Mouse (Mus musculus): Measurements from ENCODE around the gene Kcnmb1.

The Kcnmb1 gene

DNA sequence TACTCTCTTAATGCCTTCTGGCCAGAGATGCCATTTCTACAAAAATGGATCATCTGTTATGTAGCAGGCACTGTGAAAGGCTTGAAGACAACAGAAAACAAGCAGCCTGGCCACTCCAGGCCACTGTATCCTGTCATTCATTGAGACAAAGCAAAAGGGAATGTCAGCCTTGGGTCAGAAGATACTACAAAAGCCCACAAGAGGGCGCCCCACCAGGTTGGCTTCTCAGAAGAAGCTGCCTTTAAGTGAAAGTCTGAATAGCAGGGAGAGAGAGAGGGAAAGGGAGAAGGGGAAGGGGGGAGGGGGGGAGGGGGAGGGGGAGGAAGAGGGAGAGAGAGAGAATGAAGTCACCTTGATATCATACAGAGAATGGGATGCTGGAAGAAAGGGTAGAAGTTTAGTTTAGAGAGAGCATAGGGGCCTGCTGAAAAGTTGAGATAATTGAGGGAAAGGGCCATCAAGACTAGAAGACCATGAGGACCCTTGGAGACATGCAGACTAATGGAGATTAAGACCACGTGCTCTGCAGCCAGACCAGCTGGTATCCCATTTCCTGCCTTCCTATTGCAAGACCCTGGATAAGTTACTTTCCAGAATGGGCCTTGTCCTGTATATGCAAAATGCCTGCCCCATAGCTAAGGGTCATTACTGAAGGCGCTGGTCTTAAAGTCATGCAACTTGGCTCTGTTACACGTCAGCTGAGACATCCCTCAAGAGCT lies 18.6 kb upstream of the Kcnmb1 start:
- no peak for DNase-seq (ENCODE audit: extremely low spot score)

DNA sequence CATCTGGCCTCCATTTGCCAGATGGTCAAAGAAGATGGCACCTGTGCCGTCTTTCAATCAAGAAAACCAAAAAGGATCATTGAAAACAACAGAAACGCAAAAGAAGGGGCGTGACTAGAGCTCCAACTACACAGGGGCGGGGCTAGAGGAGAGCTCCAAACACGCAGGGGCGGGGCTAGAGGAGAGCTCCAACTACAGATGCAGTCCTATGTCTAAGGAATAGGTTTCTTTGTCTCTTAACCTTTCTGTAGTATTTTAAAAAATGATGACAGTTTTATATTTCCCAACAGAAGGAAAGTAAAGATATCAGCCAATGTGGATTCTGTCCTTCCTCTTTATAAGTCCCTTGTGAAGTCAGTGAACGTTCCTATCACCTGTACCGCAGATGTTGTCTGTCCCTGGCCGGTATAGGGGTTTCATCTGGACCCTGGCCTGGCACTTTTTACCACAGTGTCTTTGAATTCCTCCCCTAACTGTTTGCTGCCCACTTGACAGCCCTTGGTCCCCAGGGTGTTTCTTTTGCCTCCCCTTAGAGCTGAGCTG lies 18.0 kb upstream of the Kcnmb1 start:
- no peak for DNase-seq (ENCODE audit: extremely low spot score)

DNA sequence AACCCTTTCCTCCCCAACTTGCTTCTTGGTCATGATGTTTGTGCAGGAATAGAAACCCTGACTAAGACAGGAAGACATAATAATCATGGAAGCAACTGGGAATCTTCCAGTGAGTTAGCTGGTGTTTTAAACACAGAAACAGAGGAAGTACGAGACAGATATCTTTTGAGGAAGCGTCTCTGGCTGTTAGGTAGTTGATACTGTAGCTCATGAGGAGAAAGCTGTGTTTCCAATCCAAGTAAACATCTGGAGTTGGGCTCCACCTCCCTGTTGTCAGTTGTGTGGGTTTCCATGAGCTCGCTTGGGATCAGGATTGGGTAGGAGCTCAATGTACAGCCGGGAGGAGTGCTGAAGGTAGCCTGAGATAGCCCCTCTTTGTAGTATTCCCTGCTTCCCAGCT lies 16.3 kb upstream of the Kcnmb1 start:
- no peak for DNase-seq (ENCODE audit: extremely low spot score)

DNA sequence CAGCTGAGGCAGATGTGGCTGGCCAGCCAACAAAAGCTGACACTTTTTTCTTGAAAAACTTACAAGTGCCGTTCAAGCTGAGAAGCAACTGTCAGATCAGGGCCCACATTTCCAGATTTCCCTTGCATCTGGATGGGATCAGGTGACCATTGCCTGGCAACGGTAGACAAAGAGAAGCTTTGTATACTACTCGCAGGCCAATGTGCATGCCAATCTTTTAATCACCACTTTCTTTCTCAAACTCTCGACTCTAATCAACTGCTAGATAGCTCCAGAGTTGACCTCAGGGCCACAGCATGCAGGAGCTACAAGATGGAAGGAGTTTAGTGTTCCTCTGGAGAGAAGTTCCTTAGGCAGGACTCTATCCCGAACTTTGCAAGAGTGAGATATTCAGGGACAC lies 11.7 kb upstream of the Kcnmb1 start:
- DNase-seq (ENCODE audit: extremely low spot score): no peak

DNA sequence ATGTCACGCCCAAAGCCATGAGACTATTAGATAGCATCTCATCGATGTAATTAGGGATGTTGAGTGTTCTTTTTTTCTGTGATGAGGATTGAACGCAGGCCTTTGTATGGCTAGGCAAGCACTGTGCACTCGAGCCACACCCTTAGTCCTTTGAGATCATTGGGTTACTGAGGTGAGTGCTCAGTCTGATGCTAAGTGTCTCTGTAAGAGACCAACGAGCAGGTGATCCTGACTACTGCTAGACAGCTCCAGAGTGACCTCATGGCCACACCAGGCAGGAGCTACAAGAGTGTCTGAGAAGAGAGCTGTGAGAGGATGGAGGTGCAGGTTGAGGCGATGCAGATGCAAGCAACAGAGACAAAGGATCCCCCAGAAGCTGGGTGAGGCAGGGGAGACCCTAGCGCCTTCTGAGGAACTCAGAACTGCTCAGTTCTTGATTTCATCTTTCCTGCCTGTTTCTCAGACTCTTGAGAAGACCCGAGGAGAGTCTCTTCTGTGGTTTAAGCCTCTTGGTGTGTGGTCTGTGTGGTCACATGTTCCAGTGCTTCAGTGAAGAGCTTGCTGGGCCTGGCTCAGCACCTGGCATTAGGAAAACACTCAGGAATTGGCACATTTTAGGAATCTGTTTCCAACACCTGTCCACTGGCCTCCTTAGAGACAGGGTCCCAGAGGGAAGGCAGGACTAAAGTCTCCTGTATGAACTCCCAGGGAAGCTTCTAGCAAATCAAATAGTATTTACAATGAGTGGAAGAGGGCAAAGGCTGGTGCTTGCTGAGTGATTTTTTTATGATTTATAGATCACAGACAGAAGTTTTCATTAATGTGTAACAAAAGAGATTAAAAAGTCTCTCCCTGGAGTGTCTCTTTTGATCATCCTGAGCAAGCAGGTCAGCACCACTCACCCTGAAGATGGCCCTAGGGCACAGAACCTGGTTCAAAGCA lies 10.9 kb upstream of the Kcnmb1 start:
- no peak for DNase-seq (ENCODE audit: extremely low spot score)

DNA sequence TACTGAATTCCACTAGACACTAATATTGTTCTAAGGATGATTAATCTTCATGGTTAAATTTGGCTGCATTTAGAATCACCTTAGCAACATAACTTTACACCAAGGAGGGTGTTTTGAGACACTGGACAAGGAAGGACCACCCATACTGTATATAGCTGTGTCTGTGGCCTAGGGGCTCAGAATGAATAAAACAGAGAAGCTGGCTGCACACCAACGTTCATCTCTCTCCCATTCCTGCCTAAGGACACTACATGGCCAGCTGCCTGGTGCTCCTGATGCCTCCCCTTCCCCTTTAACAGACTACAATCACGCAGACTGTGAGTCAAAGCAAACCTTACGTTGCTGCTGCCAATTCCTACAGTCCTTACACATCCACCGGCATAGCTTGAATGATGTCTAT lies 6.8 kb upstream of the Kcnmb1 start:
- no peak for DNase-seq (ENCODE audit: extremely low spot score)

DNA sequence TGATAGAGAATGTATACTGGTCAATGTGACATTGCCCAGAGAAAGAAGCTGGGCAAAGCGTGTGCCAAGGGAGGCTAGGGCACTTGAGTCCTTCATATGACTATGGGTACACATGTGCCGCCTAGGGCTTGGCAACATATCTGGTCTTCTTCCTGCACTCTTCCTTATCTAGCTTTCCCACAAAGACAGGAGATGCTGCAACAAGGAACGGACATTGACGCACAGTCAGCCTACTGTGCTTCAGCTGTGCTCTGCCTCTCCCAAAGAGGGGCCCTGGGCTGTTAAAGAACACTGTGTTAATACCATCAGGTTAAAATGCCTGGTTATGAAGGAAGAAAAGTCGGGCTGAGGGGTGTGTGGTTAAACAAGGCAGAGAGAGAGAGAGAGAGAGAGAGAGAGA lies 6.2 kb upstream of the Kcnmb1 start:
- DNase-seq (ENCODE audit: extremely low spot score): no peak

DNA sequence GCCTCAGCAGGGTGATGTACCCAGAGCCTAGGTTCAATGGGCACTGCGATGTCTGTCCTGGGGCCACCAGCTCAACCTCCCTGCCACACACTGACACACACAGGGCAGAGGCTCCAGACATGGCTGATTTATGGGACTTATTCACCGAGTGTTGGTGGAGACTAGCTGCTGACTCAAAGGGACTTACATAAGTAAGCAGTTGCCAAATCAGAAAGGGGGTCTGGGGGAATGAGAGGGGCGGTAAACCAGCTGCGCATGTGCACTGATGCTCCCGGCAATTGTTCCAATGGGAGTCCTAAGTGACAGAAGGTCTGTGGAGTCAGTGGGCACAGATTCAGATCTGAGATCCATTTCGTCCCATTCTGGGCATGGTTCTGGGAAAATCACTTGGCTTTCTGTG lies 5.2 kb upstream of the Kcnmb1 start:
- no peak for DNase-seq (ENCODE audit: extremely low spot score)

DNA sequence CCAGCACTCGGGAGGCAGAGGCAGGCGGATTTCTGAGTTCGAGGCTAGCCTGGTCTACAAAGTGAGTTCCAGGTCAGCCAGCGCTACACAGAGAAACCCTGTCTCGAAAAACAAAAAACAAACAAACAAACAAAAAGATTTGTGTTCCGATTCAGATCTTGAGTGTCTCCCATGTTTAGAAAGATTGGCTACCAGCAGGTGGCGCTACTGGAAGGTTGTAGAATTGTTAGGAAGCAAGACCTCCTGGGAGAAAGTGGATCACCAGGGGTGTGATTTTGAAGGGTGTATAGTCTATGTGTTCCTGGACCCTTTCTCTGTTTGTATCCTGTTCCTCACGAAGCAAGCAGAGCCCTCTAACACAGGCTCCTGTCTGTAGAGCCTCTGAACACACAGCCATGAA lies 4.1 kb upstream of the Kcnmb1 start:
- no peak for DNase-seq (ENCODE audit: extremely low spot score)

DNA sequence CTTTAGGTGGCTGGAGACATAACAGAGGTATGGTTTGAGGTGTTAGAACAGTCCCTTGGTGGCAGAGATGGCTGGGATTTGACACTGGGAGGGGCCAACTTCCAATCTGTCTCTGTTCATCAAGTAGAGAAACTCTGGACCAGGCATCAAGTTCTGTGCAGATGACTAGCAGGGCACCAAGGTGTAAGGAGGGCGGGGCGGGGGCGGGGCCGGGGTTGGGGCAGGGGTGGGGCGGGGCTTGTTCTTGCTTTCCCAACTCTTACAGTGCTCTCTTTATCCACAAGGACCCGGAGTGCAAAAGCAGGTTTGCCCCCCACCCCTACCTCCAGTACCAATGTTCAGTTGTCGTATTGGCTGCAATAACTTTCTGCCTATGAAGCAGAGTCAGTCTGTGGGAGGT lies 635 bp upstream of the Kcnmb1 start:
- no peak for DNase-seq (ENCODE audit: extremely low spot score)

DNA sequence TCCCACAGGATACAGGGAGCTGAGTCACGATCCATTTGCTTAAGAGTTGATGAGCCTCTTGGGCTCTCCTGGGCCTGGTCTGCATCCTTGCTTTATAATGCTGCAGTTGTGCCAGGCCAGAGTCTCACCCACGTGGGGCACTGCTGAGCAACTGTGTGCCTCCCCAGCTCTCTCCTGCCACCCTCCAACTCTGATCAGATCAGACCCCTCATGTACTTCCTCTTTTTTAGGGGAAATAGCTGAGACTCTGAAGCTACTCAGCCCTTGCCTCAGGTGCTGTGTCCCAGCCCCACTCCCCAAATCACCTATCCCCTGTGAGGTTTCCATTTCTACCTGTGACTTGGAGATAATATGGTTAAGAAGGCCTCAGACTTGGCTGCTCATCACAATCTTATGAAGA lies 2.6 kb downstream of the Kcnmb1 start:
- DNase-seq (ENCODE audit: extremely low spot score): no peak

DNA sequence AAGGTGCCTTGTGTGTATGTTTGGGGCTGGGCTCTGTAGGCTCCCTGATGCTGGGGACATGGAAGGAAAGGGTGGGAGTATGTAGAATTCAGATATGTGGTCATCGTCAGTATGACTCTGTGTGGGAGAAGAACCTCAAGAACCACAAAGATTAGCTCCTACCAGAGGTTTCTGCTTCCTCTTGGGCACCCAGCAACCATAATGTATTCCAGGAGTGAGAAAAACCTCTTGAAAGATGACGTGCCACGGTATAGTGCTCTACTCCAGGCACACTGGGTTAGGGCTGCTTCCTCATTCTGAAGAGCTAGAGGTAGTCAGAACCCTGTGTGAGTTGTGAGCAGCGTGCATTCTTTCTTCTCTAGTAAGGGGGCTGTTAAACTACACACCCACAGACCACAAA lies 4.9 kb downstream of the Kcnmb1 start:
- no peak for DNase-seq (ENCODE audit: extremely low spot score)

DNA sequence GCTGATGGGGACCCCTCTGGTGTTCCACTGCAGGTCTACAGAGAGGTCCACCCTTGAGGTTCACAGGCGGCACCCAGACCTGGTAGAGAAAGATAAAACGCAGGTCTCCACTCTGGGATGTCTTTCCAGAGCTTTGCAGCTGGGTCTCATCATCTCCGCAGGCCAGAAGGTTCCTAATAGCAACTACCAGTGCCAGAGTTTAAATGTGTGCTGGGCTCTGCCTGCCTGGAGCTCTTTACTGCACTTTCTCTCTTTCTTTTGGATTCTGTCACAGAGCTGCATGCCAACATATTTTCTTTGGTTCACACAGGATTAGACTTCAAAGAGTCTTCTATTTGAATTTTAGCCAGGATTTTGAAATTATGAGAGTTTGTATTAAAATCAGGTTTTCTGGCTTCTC lies 6.4 kb downstream of the Kcnmb1 start:
- DNase-seq (ENCODE audit: extremely low spot score): no peak

DNA sequence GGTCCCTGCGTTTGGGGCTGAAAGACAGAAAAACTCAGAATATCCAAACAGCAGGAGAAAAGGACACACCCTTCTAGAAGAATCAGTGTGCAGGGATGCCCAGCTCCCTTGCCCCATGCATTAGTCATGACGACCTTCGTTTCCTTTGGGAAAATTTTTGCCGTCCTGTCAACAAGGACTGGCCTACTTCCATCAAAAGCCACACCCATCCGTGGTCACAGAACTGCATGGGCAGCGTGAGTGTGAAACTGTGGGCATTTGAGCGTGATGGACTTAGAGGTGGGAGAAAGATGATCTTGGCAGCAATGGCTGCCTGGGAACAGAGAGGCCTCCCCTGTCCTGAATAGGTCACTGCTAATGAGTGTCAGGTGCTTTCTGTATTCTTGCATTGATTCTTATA lies 9.3 kb downstream of the Kcnmb1 start:
- DNase-seq (ENCODE audit: extremely low spot score): no peak

DNA sequence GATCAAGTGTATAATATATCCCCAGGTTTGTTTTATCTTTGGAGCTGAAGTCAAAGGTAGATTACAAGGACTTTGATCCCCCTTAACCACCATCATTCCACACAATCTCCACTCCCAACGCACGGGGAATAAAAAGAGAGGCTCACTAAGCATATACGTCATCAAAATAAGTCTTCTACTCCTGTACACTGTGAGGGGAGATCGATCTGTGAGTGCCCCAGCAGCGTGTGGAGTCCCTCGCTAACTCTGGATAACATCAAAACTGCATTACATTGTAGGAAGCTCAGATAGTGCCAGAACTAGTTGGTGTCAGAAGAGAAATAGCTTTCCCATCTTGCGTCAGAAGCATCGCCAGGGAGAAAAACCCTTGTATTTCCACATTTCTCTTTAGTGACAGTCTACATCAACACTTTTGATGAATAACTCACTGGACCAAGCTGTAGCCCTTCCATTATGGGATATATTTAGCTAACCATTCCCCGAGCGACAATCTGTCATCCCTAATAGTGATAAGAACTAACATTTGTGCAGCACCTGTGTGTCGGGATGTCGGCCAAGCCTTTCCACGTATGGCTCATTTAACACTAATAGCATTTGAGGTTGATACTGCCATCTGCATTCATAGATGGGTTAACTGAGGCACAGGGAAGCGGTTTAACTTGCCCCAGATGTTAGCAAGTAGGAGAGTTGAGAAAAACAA lies 11.7 kb downstream of the Kcnmb1 start:
- DNase-seq (ENCODE audit: extremely low spot score): no peak

DNA sequence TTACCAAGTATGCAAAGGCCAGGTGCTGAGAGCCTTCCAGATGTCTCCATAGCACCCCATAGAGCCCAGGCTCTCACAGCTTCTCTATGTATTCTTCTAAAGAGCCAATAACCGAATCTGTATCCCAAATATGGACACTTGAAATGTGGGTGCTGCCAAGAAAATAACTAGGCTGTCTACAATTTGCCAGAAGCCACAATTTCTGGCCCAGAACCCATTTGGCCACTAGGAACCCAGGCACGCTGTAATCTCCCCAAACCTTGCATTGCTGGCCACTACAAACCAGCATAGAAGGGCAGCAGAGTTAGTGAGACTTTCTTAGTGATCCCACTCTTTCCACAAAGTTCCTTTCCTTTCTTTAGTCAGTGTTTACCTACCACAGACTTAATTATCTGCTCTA lies 12.3 kb downstream of the Kcnmb1 start:
- DNase-seq (ENCODE audit: extremely low spot score): no peak

DNA sequence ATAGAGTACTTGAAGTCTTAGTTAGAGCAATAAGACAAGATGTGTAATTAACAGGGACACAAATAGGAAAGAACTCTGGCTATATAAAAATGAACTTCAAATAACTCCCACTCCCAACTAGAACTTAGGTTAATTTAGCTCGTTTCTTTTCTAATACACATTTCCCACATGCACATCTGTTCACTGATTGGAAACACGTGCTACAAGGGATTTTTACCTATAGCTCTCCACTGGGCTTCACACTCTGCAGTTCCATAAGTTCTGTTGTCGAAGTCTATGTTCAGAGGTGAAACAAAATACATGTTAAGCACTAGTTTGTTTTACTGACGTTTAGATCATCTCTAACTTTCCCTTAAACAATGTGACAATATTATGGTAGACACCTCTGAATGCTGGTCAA lies 17.3 kb downstream of the Kcnmb1 start:
- DNase-seq (ENCODE audit: extremely low spot score): no peak

DNA sequence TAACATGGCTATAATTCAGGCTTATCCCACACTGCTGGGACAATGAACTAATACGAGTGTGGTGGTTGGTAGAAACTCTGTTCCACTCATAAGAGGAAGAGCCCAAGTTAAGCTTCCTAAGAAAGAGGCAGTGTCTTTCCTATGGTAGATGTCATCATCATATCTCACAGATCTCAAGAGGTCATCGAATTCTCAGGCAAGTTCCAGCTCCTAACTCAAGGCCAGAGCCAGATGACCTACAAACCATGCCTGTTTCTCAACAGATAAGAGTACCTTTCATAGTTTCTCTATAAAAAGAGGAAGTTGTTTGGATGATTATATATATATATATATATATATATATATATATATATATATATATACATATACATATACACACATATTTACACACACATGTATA lies 23.7 kb downstream of the Kcnmb1 start:
- DNase-seq (ENCODE audit: extremely low spot score): no peak

DNA sequence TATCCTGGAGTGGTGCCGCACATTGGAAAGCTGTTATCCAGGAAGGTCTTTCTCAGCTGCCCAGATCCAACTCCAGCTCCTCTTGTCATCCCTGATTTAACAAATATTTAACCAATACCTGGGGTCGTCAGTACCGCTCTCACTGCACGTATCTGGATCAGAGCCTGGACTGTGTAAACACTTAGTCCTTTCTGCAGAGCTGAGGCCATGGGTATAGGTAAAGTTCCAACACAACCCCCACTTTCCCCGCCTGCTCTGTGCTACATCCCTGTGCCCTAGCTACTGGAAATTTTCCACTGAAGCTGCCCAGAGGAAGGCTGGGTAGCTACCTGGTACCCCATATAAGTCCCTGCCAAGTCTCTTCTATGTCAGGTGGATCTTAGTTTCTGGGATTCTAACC lies 27.2 kb downstream of the Kcnmb1 start:
- no peak for DNase-seq (ENCODE audit: extremely low spot score)

DNA sequence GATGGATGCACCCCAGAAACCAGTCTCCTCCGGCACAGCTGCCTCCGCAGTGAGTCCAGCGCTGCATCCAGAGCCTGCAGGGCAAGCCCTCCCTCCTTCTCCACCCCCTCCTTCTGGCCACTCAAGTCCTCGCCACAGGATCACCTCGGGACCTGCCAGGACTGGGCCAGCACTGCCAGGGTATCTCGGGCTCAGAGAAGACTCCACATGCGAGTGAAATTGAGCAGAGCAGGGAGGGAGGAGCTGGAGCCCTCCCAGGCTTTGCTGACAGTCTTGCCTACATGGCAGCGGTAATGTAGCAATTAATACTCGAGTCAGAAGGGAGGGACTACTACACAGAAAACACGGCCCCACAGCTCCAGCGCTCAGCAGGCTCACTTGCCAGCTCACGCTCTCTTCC lies 30.1 kb downstream of the Kcnmb1 start, which contains the start of gene Kcnip1:
TSS of gene Kcnip1 (minus strand) at position 215 of the 400 bp plus-strand sequence.
- DNase-seq (ENCODE audit: extremely low spot score): no peak

DNA sequence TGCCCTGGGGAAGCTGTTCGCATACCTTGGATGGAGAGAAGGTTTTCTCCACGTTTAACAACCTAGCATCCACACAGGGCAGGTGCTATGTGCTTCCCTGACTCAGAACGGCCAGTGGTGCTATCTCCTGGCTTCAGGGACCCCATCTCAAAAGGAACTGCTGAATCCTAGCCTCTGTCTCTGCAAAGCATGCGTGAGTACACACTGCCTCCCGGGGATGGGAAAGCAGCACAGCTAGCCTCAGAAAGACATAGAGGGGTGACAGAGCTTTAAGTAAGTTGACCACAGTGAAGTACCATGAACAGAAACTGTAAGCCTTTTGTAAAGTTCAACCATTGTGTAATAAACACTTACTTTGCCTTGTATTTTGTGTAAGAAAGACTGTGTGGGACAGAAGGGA lies 30.7 kb downstream of the Kcnmb1 start:
- no peak for DNase-seq (ENCODE audit: extremely low spot score)

DNA sequence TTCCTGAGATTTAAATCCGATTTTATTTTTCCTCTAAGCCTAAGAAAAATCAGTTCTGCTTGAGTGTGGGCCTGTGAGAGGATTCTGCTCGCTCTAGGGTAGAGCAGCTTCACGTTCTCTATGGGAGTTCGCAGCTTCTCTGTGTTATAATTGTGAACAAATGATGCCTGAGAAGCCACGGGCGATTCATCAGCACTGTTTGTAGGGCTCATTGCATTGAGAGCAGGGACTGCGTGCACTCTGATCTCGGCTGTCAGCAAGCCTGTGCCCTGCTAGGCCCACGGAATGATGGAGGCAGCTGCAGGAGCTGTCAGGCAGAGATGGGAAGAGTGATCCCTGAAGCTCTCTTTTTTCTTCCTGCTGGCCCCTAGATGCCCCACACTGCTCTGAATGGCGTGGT lies 35.4 kb downstream of the Kcnmb1 start:
- DNase-seq (ENCODE audit: extremely low spot score): no peak
